Mouse (Mus musculus): Measurements from ENCODE around the gene Epb41l2. TPM values are rescaled to one million over a fixed set of nuclear protein-coding genes. Genes with fewer than 3 reads are reported as not detected.

Epb41l2 gene
- polyA plus RNA-seq, 1 experiment, result 44.5 TPM

- Histone ChIP-seq H3K4me3 (ENCODE audit: extremely low read depth, insufficient read depth, insufficient read length) (no peak overlapping the region), H3K36me3 (ENCODE audit: control insufficient read depth, insufficient read depth, low read length) (no peaks in the 10 kb centered on the region), H3K27ac (ENCODE audit: insufficient read depth, low read length) (no peak overlapping the region), H3K4me1 (ENCODE audit: control insufficient read depth, insufficient read depth, insufficient read length) (peaks cover 3% of the 10 kb centered on the region; the same call in 1 of the 2 replicates), H3K27me3 (ENCODE audit: control insufficient read depth, insufficient read depth, low read length) (no peaks in the 10 kb centered on the region)
- TF ChIP-seq POLR2A (IDR thresholded peaks at IDR 0.05; ENCODE audit: low read depth, low read length) (no peak), CTCF (IDR thresholded peaks at IDR 0.05; ENCODE audit: extremely low read depth, insufficient read depth, insufficient read length, insufficient replicate concordance) (no peak)
- no peak for DNase-seq (ENCODE audit: low read depth in 1 of 2, low spot score in 2 of 2)
- WGBS, result 82% methylated on average over 4 of the region's 4 CpGs
Observed at GRCm38 (mm10) chr10:25333390-25334079, 26.1 kb upstream of the Epb41l2 start.

GRCm38 (mm10) chr10:25340675-25341074, 18.9 kb upstream of the Epb41l2 start:
- Histone ChIP-seq H3K4me1 (ENCODE audit: control insufficient read depth, insufficient read depth, insufficient read length) (no peaks in the 10 kb centered on the region; the same call in 1 of the 2 replicates), H3K27ac (ENCODE audit: insufficient read depth, low read length) (no peak overlapping the region), H3K27me3 (ENCODE audit: control insufficient read depth, insufficient read depth, low read length) (no peaks in the 10 kb centered on the region), H3K36me3 (ENCODE audit: control insufficient read depth, insufficient read depth, low read length) (no peaks in the 10 kb centered on the region), H3K4me3 (ENCODE audit: extremely low read depth, insufficient read depth, insufficient read length) (no peak overlapping the region)
- WGBS, result 96% methylated on average over 5 of the region's 5 CpGs
- TF ChIP-seq CTCF (IDR thresholded peaks at IDR 0.05; ENCODE audit: extremely low read depth, insufficient read depth, insufficient read length, insufficient replicate concordance) (no peak), POLR2A (IDR thresholded peaks at IDR 0.05; ENCODE audit: low read depth, low read length) (no peak)
- DNase-seq (ENCODE audit: low read depth in 1 of 2, low spot score in 2 of 2), result no peak

GRCm38 (mm10) chr10:25342801-25343200, 16.8 kb upstream of the Epb41l2 start:
- Histone ChIP-seq H3K27me3 (ENCODE audit: control insufficient read depth, insufficient read depth, low read length) (no peaks in the 10 kb centered on the region), H3K36me3 (ENCODE audit: control insufficient read depth, insufficient read depth, low read length) (no peaks in the 10 kb centered on the region), H3K27ac (ENCODE audit: insufficient read depth, low read length) (no peak overlapping the region), H3K4me3 (ENCODE audit: extremely low read depth, insufficient read depth, insufficient read length) (no peak overlapping the region), H3K4me1 (ENCODE audit: control insufficient read depth, insufficient read depth, insufficient read length) (no peaks in the 10 kb centered on the region; the same call in 1 of the 2 replicates)
- TF ChIP-seq POLR2A (IDR thresholded peaks at IDR 0.05; ENCODE audit: low read depth, low read length) (no peak), CTCF (IDR thresholded peaks at IDR 0.05; ENCODE audit: extremely low read depth, insufficient read depth, insufficient read length, insufficient replicate concordance) (no peak)
- DNase-seq (ENCODE audit: low read depth in 1 of 2, low spot score in 2 of 2), result no peak

- 95% methylated on average over 3 of the region's 3 CpGs for WGBS
- no peaks in the 10 kb centered on the region for H3K4me1 ChIP-seq (ENCODE audit: control insufficient read depth, insufficient read depth, insufficient read length)
- H3K27me3 ChIP-seq (ENCODE audit: control insufficient read depth, insufficient read depth, low read length), result no peaks in the 10 kb centered on the region
- no peaks in the 10 kb centered on the region for H3K36me3 ChIP-seq (ENCODE audit: control insufficient read depth, insufficient read depth, low read length)
- no peak overlapping the region for H3K27ac ChIP-seq (ENCODE audit: insufficient read depth, low read length)
- TF ChIP-seq POLR2A (IDR thresholded peaks at IDR 0.05; ENCODE audit: low read depth, low read length) (no peak), CTCF (IDR thresholded peaks at IDR 0.05; ENCODE audit: extremely low read depth, insufficient read depth, insufficient read length, insufficient replicate concordance) (no peak)
- no peak for DNase-seq (ENCODE audit: low read depth in 1 of 2, low spot score in 2 of 2)
- no peak overlapping the region for H3K4me3 ChIP-seq (ENCODE audit: extremely low read depth, insufficient read depth, insufficient read length)
Observed at GRCm38 (mm10) chr10:25353941-25354340, 5.7 kb upstream of the Epb41l2 start.

GRCm38 (mm10) chr10:25354390-25354789, 5.2 kb upstream of the Epb41l2 start:
- 93% methylated on average over 7 of the region's 7 CpGs for WGBS
- Histone ChIP-seq H3K4me1 (ENCODE audit: control insufficient read depth, insufficient read depth, insufficient read length) (no peaks in the 10 kb centered on the region), H3K36me3 (ENCODE audit: control insufficient read depth, insufficient read depth, low read length) (no peaks in the 10 kb centered on the region), H3K4me3 (ENCODE audit: extremely low read depth, insufficient read depth, insufficient read length) (no peak overlapping the region), H3K27ac (ENCODE audit: insufficient read depth, low read length) (no peak overlapping the region), H3K27me3 (ENCODE audit: control insufficient read depth, insufficient read depth, low read length) (no peaks in the 10 kb centered on the region)
- no peak for TF ChIP-seq CTCF (IDR thresholded peaks at IDR 0.05; ENCODE audit: extremely low read depth, insufficient read depth, insufficient read length, insufficient replicate concordance)
- no peak for TF ChIP-seq POLR2A (IDR thresholded peaks at IDR 0.05; ENCODE audit: low read depth, low read length)
- no peak for DNase-seq (ENCODE audit: low read depth in 1 of 2, low spot score in 2 of 2)

GRCm38 (mm10) chr10:25359959-25360811, 587 bp downstream of the Epb41l2 start:
- H3K36me3 ChIP-seq (ENCODE audit: control insufficient read depth, insufficient read depth, low read length), result no peaks in the 10 kb centered on the region
- H3K4me1 ChIP-seq (ENCODE audit: control insufficient read depth, insufficient read depth, insufficient read length), result peaks cover 9% of the 10 kb centered on the region
- peak overlapping the region; percentile 98 for H3K4me3 ChIP-seq (ENCODE audit: extremely low read depth, insufficient read depth, insufficient read length)
- DNase-seq (ENCODE audit: low read depth in 1 of 2, low spot score in 2 of 2), result peak in 1 of 2 experiments; percentile 22
- no peaks in the 10 kb centered on the region for H3K27me3 ChIP-seq (ENCODE audit: control insufficient read depth, insufficient read depth, low read length)
- peak overlapping the region; percentile 83 for H3K27ac ChIP-seq (ENCODE audit: insufficient read depth, low read length)
- under 1% methylated on average over 65 of the region's 84 CpGs for WGBS
- TF ChIP-seq CTCF (IDR thresholded peaks at IDR 0.05; ENCODE audit: extremely low read depth, insufficient read depth, insufficient read length, insufficient replicate concordance), result no peak
- TF ChIP-seq POLR2A (IDR thresholded peaks at IDR 0.05; ENCODE audit: low read depth, low read length), result no peak

Measured in spleen, adult 2 months (tissue).